Mouse (Mus musculus): ENCODE data around the gene Pde4dip.

The Pde4dip gene

DNA sequence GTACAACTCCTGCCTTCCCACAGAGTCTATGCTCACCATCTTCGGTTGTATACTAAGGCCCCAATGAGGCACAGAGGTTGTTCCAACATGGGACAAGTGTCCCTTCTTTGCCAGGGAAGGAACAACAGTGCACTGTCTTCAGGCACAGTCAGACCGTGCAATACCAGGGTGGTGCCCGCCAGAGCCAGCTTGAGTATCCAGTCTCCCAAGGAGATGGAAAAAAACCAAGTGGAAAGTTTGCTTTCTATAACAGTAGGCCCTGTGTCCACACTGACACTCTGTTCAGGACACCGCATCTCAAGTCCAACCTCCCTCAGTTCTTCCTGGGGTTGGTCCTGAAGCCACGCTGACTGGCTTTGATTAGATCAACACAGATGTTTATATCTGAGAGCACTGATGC, 87.8 kb downstream of the Pde4dip start:
- DNase-seq: no peak

DNA sequence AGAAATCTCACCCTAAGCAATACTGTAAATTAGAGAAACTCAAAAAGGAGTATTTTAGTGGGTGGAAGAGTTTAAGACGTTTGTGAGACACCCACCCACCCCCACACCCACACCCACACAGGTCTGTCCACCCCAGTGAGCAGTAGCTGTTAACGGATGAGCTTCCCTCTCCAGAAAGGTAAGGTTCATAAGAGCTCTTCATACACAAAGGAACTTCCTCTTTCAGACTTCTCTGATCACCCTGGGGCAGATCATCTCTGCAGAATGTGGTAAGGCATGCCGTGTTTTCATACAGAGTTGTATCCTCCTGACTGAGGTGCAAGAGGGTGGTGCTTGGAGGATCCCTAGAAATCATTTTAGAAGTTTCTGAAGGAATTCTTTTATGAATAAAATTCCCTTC, 88.5 kb downstream of the Pde4dip start:
- DNase-seq: no peak

DNA sequence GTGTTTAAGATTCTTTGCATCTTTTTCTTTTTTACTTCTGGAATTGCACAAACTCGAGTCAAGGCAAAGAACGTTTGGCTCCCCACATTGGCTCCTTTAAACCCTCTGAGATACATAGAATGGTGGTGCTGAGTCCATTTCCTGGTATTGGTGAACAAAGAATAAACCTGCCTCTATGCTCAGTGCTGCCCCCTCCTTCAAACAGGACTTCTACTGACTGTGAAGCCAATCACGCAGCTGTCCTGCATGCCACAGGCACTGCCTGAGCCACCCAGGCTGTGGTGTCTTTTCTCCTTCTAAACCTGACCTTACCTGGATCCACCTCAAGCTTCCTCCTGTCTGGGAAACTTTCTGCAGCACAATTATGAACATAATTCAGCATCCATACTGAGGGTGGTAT, 89.2 kb downstream of the Pde4dip start:
- DNase-seq: no peak

DNA sequence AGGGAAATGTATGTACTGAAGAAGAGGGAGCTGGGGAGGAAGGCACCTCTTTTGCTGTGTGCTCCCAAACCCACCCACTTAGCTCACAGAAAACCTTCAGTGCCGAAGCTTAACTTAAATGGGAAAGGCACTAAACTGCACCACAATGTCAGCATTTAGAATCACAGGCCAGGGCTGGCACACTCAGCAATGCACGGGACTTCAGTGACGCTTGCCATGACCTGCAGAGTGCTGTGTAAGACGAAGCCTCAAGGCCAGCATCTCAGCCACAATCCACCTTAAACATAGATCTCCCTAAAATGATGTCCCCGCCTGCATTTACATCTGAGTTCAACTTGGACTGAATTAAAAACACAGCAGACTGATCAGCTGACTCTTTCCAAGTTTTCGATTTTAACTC, 91.1 kb downstream of the Pde4dip start:
- no peak for DNase-seq

DNA sequence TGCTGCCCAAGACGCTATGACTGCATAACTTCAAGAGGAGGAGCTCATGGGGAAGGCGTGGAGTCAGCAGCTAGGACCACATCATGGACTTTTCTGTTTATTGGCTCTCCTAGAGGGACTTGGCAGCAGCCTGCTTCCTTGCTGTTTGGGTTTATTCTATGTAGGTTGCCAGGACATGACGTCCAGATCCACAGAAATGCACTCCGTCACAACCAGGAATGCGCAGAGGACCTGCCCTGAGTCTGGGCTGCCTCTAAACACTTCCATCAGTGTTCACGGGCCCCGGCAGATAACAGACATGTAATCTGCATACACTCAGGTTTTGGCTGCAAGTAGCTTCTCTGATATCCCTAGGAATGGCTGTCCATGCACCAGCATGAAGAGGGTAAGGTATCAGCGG, 94.5 kb downstream of the Pde4dip start:
- no peak for DNase-seq

DNA sequence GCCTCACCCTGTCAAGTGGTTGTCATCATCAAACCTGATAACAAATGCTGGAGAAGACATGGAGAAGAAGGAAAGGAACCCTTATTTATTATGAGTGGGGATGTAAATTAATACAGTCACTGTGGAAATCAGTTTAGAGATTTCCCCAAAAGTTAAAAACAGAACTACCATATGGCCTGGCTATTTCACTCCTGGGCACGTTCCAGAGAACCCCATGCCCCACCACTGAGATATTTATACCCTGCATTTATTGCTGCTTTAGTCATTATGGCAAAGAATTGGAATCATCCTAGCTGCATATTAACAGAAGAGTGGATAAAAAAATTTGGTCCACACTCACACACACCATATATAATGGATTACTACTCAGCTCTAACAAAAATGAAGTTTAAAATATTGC, 98.4 kb downstream of the Pde4dip start:
- no peak for DNase-seq

DNA sequence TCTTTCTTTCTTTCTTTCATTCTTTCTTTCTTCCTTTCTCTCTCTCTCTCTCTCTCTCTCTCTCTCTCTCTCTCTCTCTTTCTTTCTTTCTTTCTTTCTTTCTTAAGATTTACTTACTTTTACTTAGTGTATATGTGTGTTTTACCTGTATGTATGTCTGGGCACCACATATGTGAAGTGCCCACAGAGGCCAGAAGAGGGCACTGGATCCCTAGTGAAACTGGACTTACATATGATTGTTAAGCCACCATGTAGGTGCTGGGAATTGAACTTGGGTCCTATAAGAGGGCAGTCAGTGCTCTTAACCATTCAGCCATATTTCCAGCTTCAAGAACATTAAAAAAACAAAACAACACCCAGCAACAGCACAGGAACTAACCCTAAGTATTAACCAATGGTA, 99.2 kb downstream of the Pde4dip start:
- DNase-seq: no peak

DNA sequence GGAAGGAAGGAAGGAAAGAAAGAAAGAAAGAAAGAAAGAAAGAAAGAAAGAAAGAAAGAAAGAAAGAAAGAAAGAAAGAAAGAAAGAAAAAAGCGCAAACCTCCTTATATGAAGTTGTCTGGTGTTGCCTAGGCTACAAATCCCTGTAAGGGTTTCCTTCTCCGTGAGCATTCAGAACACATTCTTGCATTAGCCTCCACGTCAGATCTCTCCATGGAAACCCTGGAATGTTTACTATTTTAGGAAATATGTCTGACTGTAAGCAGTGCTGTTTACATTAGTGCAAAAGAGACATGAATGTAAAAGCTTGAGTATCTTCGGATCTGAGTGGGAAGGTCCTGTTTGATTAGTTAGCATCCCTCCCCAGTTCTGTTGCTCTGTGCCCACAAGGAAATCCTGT, 112.3 kb downstream of the Pde4dip start:
- DNase-seq: no peak

DNA sequence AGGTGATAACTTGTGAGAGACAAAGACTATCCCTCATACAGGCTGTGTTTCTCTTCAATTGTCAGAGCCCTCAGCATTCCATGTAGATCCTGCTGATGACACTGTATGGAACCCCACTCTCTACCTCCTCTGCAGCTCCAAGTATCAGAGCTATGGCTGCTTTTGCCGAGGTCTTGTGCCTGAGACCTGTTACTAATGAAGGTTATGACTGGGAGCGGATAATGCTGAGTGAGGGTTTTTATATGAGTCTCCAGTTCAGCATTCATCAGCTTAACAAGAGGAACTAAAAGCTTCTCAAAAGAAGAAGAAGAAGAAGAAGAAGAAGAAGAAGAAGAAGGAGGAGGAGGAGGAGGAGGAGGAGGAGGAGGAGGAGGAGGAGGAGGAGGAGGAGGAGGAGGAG, 112.8 kb downstream of the Pde4dip start:
- DNase-seq: no peak

DNA sequence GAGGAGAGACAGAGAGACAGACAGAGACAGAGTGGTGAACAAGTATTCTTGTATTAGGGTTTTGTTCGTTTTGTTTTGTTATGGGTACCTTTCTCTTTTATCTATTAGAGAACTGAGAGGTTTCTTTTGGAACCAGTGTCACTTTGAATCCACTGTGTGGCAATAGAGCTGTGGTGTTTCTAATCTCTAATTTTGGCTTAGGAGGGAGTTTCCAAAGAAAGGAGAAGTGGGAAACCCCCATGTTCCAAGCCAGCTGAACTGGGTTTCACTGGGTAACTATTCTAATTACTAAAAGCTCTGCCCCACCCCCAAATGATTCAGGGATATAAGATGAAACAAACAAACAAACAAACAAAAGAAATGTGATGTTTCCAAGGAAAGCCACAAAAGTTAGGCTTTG, 113.6 kb downstream of the Pde4dip start:
- no peak for DNase-seq

DNA sequence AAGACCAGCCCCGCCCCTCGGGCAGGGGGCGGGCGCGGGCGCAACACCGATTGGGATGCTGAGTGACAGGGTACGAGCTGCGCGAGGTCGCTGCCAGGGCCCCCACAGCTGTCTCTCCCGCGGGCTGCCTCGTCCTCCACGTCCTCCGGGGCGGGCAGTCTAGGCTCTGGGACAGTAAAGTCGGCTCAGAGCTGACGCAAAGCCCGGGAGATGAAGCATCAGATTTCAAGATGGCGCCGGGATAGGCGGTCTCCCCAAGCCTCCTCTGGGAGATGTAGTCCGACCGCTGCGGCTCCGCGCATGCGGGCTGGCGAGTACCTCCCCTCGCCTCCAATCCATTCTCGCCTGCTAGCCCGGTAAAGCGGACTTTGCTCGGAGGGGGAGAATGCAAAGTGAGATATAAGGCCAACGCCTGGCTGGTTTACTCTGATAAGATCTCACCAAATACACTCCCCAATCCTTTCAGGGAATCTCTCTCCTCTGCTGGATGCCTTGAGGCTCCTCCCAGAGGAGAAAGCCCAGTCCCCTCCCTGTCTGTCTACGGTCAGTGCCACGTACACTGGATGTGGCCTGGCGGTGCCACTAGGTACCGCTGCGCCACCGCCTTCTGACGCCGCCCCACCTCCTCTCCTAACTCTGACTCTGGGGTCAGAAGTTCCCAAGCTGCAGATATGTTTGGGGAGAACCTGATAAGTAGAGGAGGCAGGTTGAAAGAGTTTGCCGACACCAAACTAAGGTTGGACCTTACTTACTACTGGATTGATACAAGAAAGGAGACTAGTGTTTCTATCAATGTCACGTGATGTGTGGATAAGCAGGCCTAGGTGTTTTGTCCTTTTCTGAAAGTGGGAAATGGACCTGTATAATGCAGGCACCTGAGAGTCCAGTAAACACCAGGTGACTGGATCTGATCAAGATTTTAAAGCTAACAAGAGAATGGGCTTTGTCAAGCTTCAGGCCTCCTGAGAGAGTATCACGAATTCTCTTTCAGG, 120.4 kb downstream of the Pde4dip start:
- DNase-seq: peak; percentile 86 to 88

DNA sequence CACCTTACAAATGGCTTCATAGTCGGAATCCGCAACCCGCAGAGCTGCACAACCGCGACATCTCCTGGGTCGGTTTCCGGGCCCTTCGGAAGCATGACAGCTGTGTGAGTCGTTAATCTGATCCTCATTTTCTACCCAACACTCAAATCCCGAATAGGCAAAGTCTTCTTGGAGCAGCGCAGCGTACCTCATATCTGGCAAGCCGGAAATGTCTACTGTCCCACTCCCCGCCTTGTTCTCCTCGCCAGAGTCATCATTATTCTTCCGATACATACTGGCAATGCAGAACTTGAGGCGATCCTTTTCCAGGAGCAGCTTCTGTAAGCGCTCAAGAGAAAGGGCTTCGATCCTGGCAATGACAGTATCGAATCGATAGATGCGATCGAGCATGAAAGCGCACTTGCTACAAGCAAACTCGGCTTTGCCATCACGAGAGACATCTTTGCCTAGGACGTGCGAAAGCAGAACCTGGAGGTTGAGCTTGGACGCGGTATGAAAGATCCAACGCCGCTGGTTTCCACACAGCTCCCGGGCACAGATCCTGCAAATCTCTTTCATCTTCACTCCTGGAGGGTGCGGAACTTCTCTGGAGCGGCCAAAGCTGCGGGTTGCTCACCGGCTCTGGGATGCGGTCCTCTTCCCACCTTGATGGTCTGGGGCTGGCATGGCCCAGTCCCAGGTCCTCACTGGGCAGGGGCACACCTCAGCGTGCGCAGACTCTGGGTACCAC, 121.3 kb downstream of the Pde4dip start:
- DNase-seq: peak; percentile 15 to 17

DNA sequence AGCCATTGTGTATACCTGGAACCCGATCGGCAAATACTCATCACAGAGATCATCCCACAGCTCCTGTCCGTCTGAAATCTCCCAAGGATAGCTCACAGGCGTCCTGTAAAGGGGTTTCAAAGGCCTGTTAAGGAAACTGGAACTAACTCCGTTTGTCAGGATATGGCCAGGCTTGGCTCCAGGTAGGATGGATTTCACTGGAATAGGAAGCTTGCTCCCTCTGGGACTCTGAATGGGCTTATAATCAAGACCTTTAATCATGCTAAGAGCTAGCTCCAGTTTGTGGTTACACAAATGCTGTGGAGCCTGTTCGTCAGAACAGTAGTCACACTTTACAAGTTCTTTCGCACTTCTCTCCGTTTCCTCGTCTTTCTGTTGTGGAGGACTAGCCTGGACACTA, 122.0 kb downstream of the Pde4dip start:
- DNase-seq: no peak

DNA sequence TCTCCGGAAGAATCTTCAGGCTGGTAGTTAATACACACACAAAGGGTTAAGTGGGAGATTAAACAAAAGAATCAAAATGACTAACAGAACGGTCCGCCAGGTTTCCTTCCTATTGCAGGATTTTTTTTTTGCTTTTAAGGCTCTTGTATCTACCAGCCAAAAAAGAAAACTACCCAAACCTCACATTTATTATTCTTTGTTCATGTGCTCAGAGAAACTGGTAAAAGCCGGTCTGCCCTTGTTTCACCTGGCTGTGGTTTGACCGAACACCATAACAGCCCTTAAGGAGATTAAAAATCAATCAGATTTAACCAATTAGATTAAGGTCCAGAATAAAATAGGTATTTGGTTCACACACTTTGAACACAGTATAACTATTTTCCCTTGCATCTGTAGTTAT, 124.4 kb downstream of the Pde4dip start:
- no peak for DNase-seq

DNA sequence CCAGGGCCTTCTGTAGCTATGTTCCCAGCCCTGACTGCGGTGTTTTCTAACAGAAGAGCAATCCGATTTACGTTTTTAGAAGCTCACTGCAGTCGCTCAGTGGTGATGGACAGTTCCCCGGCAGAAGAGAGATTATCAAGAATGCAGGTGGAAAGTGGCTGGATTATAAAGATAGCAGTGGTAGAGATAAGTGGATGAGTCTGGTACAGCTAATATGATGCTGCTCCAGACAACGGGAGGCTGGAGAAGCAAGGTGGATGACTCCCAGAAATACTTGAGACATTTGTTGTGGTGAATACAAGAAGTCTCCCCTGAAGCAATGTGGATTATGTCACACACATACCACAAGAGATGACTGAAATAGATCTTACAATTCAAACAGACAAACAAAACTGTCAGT, 126.6 kb downstream of the Pde4dip start:
- no peak for DNase-seq

DNA sequence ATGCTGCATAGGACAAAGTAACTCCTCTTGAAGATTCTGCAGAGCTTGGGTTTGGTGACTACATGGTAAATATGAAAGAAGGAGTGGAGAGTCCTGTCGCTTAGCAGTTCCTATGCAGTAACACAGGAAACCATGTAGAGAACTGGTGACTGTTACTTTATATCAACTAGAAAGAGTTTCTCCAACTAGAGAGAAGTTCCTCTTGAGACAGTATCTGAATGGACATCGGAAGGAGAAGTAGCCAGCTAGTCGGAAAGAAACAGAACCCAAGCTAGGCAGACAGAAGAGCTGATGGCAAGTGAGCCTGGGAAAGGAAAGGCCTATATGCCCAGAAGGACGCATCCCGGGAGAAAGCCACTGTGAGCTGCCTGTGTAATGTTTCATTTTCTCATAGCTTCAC, 127.3 kb downstream of the Pde4dip start:
- no peak for DNase-seq

DNA sequence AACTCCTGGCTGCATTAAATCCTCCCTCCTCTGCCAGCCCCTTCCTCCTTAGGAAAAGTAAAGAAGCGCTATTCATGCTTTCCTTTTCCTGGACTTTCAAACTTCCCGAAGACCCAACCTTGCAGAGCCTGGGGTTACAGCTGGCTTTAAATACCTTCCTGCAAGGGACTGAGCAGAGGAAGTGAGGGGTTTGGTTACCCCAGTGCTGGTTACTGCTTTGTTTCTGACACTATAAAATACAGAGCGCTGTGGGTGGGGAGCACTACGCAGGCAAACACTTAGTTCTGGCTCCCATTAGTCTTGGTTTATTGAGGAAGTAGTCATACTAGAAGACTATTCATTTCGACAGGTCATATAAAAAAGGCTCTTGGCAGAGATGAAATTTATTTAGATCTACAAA, 128.7 kb downstream of the Pde4dip start:
- no peak for DNase-seq

DNA sequence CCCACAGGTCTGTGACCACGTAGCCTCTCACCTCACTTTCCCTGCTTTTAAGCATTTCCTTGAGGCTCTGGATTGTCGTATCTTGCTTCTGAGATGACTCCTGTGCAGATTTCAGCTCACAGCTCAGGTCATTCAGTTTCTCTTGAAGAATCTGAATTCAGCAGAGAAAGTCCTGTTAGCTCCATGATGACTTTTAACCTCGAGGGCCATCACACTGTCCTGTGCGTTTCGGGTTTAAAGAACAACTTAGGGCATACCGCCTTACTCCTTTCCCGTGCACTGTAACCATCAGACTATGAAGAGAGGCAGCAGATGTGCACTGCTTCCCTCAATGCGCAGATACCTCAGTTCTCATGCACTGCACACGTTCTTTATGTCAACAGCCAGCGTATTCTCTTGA, 131.0 kb downstream of the Pde4dip start:
- DNase-seq: no peak

DNA sequence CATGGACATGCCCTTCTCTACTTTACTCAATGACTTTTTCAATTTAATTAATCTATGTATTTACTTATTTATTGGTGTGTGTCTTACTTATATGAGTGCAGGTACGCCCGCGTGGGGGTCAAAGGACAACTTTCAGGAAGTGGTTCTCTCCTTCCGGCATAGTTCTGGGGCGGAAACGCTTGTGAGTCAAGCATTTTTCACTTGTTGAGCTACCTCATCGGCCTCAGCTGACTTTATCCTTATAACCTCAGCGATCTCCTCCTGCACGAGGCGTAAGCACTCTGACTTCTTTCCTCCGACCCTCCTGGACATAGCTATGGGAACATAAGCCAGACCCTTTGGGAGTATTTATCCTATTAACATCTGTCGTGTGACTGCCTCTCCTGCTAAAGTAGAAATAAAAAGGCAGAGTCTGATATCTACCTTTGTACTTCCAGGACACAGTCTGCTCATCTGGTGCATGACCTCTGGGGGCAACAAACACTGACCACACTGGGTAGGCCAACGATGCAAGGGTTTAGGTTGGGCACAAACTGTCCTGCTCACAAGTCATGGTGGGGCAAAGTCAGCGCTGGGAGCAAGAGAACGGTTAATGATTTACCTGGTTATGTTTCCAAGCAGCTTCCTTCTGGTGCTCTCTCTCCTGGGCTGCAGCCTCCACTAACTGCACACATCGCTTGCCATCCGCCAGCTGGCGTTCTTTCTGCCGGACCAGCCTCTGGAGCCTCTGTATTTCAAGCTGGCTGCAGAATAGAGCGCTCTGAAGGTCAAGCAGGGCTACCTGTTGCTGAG, 132.0 kb downstream of the Pde4dip start:
- no peak for DNase-seq

DNA sequence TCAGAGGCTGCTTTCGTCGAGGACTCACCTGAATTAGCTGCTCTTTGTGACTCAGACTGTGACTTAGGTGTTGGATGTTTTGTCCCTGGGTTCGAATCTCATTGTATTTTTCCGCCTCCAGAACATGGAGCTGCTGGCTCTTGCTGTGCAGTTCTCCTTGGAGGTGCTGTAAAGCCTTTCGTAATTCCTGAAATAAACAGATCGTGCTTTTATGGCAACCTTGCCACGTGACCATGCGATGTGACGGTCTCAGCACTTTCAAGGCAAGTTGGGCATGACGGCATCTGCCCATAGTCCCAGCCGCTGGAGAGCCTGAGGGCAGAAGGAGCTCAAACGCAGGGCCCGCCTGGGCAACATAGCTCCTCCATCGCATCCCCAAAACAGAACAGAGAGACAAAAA, 133.1 kb downstream of the Pde4dip start:
- DNase-seq: no peak

DNA sequence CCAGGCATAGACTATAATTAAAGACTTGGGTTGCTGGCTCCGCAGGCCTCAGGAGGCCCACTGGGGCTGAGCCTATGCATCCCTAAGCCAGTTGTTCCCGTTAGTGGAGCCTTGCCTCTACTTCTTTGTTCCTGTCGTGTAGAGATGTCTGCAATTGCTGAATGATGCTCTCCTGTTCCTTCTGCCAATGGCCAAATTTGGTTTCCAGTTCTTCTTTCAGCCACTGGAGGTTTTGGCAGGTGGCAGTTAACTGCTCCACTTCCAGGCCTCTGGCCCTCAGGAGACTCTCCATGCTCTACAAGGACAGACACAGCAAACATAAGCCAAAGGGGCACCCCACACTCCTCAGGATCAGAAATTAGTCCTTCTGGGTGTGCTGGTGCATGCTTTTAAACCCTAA, 135.6 kb downstream of the Pde4dip start:
- no peak for DNase-seq

DNA sequence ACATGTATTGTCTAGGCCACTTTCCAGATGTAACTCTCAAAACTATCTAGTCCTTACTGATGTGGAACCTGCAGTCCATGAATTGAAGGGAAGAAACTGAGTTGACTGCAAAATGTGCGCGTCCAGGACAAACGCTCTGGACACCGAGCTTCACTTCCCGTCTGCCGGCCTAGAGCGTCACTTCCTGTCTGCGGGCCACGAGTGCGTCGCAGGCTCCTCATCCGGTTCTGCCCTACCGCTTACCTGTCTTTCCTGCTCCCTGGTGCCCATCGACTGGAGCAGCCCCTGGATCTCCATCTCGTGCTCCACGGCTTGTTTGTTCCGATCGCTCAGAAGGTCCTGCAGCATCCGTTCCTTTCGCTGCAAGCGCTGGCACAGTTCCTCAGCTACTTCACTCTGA, 136.9 kb downstream of the Pde4dip start:
- DNase-seq: no peak

DNA sequence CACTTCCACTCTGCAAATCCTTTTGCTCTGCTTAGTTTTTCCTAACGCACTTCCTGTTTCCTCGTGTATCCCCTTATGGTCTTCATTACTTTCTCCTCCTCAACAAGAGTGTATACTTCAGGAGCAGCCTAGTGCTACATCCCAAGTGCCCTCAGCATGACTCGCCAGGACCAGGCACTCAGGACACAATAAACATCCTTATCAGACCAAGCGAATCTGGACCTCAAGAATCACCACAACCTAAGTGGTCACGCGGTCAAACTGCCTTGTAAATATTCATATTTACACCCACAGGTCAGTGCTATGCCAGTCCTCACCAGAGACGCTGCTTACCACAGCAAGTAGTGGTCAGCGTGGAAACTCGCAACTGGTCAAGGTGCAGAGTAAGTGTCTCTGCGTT, 139.7 kb downstream of the Pde4dip start:
- DNase-seq: no peak
